Mouse (Mus musculus): ENCODE measurements around the gene Pax2.

DNA sequence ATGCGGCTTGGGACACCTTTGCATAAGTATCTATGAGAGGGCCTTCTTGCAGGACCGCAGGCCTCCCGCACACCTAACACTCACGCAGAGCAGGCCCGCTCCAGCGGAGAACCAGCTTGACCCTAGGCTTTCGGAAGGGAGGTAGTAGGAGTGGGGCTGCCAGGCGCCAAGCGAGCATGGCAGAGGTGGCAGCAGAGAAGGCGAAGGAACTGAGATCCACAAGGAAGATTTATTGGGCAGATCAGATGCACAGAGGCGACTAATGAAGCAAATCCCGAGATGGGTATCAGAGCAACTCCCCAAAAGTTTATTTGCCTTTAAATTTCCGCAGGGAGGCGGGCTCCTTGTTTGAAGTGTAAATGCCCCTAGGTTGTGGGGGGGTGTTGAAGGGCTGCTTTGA, 2.5 kb upstream of the Pax2 start:
- TF ChIP-seq CTCF (IDR thresholded peaks at IDR 0.05; ENCODE audit: low read depth) (no peak), EP300 (optimal IDR thresholded peaks at IDR 0.05) (no peak)

All from stomach, postnatal 0 days (tissue).